Mouse (Mus musculus) E14TG2a.4 (cell line): ENCODE results near the gene Bsn.

ENCODE experiments used
- H3K27me3 ChIP-seq: 2 replicates; pipeline ENCODE4 v1.6.1; 2014; ENCODE audit warnings: low read length, control low read depth; ENCODE audit not compliant: insufficient read depth
- H3K36me3 ChIP-seq: 2 replicates; pipeline ENCODE4 v1.6.1; 2014; ENCODE audit warnings: low read length, control low read depth; ENCODE audit not compliant: insufficient read depth
- H3K4me1 ChIP-seq: replicated peaks from 2 replicates; pipeline ENCODE4 v1.6.1; 2014; ENCODE audit warnings: low read depth, low read length, control low read depth
- H3K4me3 ChIP-seq: replicated peaks from 2 replicates; pipeline ENCODE4 v1.5.1; 2014; ENCODE audit warnings: mild to moderate bottlenecking, low read length
- H3K9me3 ChIP-seq: 2 replicates; pipeline ENCODE4 v1.6.1; 2014; ENCODE audit warnings: low read length, control low read depth
- CTCF ChIP-seq: conservative IDR thresholded peaks from 2 replicates; pipeline ENCODE4 v1.5.1; 2014; ENCODE audit warnings: low read length
- NANOG ChIP-seq: IDR thresholded peaks from 2 replicates; pipeline ENCODE4 v1.6.1; 2014; ENCODE audit warnings: borderline replicate concordance, low read length, mixed read lengths
- POU5F1 ChIP-seq: IDR thresholded peaks from 2 replicates; pipeline ENCODE4 v1.6.1; 2014; ENCODE audit warnings: low read length, borderline replicate concordance

The Bsn gene

GRCm38 (mm10) chr9:108147606-108148005, 42.6 kb downstream of the Bsn start:
- peaks cover 5% of the 10 kb centered on the region; the same call in 1 of the 2 replicates for H3K9me3 ChIP-seq
- no peak for TF ChIP-seq POU5F1
- TF ChIP-seq NANOG, result no peak
- no peak for TF ChIP-seq CTCF
- H3K27me3 ChIP-seq, result 0 out of 2 replicates have a peak, but pooled peaks cover 2% of the 10 kb centered on the region
- H3K4me3 ChIP-seq, result no peak overlapping the region
- no peaks in the 10 kb centered on the region for H3K36me3 ChIP-seq
- H3K4me1 ChIP-seq, result peaks cover 34% of the 10 kb centered on the region

DNA sequence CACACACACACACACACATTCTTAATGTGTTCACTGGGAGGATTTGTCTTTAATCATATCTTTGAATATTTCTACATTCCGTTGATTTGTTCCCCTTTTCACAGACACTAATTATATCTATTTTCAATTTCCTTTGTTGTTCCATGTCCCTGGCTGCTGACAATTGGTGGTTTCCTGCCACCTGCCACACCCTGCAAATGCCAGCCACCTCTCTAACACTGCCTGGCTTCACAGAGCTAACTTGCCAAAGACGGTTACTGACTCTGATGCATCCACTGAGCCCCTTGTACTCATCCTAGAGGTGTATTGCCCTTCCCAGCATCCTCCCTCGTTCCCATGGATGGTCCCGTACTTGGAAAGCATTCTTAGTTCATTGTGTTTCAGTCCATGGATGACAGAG, 43.7 kb downstream of the Bsn start:
- TF ChIP-seq CTCF, result no peak
- no peak for TF ChIP-seq NANOG
- TF ChIP-seq POU5F1, result no peak
- Histone ChIP-seq H3K27me3 (0 out of 2 replicates have a peak, but pooled peaks cover 8% of the 10 kb centered on the region), H3K36me3 (no peaks in the 10 kb centered on the region), H3K4me1 (peaks cover 44% of the 10 kb centered on the region), H3K4me3 (no peak overlapping the region), H3K9me3 (peaks cover 5% of the 10 kb centered on the region; the same call in 1 of the 2 replicates)

GRCm38 (mm10) chr9:108145740-108146139, 44.4 kb downstream of the Bsn start:
- Histone ChIP-seq H3K9me3 (peaks cover 5% of the 10 kb centered on the region; the same call in 1 of the 2 replicates), H3K36me3 (no peaks in the 10 kb centered on the region), H3K4me3 (no peak overlapping the region), H3K4me1 (peaks cover 50% of the 10 kb centered on the region), H3K27me3 (0 out of 2 replicates have a peak, but pooled peaks cover 9% of the 10 kb centered on the region)
- TF ChIP-seq POU5F1 (no peak), NANOG (no peak), CTCF (no peak)

DNA sequence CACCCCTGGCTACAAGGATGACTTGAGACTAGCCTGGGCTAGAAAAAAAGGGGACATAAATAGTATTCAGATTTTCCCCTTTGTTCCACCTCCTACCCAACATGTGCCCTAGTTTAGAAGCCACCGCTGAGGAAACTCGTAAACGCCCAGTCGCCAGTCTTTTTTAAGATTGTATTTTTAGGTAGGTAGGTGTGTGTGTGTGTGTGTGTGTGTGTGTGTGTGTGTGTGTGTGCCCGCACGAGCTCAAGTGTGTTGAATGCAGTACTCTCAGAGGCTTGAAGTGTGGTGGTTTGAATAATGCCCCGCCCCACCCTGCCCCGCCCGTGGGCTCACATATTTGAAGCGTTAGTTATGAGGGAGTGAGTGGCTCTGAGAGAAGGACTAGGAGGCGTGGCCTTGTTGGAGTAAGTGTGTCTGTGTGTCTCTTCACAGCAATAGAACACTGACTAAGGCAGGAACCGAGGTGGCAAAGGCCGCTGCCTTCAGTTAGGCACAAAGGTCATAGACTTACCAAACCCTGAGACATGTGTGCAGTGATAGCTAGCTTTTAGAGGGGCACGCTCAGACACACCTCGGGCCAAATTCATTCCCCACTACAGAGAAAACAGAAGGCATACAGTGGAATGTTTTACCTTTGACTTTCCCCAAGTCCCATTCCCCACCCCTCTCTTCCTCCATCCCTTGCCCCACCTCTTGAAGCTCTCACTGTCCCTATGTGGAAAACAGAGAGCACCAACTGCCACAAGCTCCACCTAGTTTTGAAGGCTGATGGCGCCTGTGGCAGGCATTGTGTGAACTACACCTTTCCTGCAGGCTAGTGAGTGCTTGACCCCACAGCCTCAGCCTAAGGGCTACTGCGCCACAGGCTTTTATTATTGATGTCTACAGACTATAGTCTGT, 45.6 kb downstream of the Bsn start:
- Histone ChIP-seq H3K4me1 (peaks cover 53% of the 10 kb centered on the region), H3K9me3 (peaks cover 5% of the 10 kb centered on the region; the same call in 1 of the 2 replicates), H3K4me3 (no peak overlapping the region), H3K36me3 (no peaks in the 10 kb centered on the region), H3K27me3 (0 out of 2 replicates have a peak, but pooled peaks cover 9% of the 10 kb centered on the region)
- no peak for TF ChIP-seq POU5F1
- no peak for TF ChIP-seq NANOG
- no peak for TF ChIP-seq CTCF

DNA sequence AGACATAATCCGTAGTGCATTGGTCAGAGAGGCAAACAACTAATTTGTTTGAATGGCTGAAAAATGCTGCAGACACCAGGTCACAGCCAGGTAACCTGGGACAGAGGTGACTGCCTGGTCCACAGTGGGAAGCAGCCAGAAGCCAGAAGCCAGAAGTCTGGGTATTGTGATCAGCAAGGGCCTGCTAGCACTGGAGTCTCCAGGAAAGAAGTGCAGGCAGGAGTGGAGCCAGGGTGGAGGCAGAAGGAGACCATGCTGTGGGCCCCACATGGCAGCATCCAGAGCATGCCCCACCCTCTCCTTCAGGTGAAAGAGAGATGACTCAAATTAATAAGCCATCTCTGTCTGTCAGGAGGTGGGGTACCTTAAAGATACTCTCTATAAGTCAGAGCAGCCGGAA, 46.7 kb downstream of the Bsn start:
- Histone ChIP-seq H3K4me1 (peaks cover 53% of the 10 kb centered on the region), H3K27me3 (peaks cover 20% of the 10 kb centered on the region), H3K36me3 (no peaks in the 10 kb centered on the region), H3K9me3 (peaks cover 5% of the 10 kb centered on the region; the same call in 1 of the 2 replicates), H3K4me3 (no peak overlapping the region)
- no peak for TF ChIP-seq CTCF
- no peak for TF ChIP-seq NANOG
- TF ChIP-seq POU5F1, result no peak

DNA sequence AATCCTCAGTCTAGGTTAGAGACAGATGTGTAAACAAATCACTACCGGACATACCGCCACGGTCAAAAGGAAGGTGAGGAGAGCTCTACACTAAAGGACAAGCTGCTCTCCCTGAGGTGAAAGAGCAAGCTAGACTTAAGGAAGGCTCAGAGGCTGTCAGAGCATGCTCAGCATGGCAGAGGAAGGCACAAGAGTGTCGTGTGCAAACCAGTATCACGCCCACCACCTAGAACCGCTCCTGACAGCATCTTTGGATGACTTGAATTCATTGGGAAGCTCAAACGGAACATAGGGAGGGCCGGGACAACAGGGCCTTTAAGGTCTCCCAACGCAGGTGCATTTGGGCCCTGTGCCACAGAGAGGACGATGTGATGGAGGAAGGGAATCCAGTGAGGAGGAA, 48.8 kb downstream of the Bsn start:
- peaks cover 67% of the 10 kb centered on the region for H3K4me1 ChIP-seq
- no peak overlapping the region for H3K4me3 ChIP-seq
- TF ChIP-seq CTCF (no peak), NANOG (no peak)
- peaks cover 5% of the 10 kb centered on the region; the same call in 1 of the 2 replicates for H3K9me3 ChIP-seq
- peaks cover 30% of the 10 kb centered on the region for H3K27me3 ChIP-seq
- H3K36me3 ChIP-seq, result no peaks in the 10 kb centered on the region

DNA sequence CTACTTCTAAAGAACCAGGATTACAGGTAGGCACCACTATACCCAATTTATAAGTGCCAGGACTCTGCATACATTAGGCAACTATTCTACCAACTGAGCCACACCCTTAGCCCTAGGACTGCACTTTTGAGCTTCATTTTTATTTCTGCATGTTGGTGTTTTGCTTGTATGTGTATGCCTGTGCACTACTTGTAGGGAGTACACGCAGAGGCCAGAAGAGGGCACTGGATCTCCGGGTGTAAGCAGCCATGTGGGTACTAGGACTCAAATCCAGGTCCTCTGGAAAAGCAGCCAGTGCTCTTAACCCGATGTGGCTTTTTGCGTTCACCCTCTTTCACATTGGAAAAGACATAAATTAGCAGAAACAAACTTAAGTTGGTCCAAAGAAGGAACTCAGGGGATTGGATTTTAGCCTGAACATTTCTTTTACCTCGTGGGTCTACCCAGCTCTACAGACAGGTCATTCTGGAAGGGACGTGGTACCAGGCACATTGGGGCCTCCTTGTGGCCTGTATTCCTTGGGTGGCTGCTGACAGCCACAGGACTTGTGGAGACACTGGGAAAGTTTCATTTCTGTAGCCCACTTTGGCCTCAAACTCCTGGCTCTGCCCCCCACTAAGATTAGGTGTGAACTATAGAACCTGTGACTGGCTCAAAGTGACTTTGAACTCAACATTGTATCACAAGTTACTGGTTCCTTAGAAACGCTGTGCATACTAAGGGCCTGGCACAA, 50.1 kb downstream of the Bsn start:
- peaks cover 57% of the 10 kb centered on the region for H3K4me1 ChIP-seq
- H3K27me3 ChIP-seq, result peaks cover 33% of the 10 kb centered on the region
- peaks cover 5% of the 10 kb centered on the region; the same call in 1 of the 2 replicates for H3K9me3 ChIP-seq
- H3K36me3 ChIP-seq, result no peaks in the 10 kb centered on the region
- no peak overlapping the region for H3K4me3 ChIP-seq
- TF ChIP-seq NANOG (no peak), POU5F1 (no peak), CTCF (no peak)
